Mouse (Mus musculus) lung, embryonic 14.5 days (tissue): ENCODE results near the gene Lin54. TPM values are rescaled to one million over a fixed set of nuclear protein-coding genes. Genes with fewer than 3 reads are reported as not detected.

Source experiments
- ATAC-seq: fragments of 200-750 bp; cut with Nextera tagmentation; 2 replicates; pipeline ENCODE4 v1.8.0; 2017; ENCODE audit warnings: mild to moderate bottlenecking, moderate TSS enrichment, moderate library complexity; ENCODE audit not compliant: insufficient read depth
- DNase-seq: peaks from one replicate; pipeline ENCODE4 v3.0.0-alpha.2; 2015
- H3K27ac ChIP-seq: fragments of 300-500 bp; sonication (generic); 2 replicates; pipeline ENCODE4 v1.5.1; 2014; ENCODE audit warnings: low read depth, mild to moderate bottlenecking, moderate library complexity
- H3K27me3 ChIP-seq: fragments of 300-500 bp; sonication (generic); 2 replicates; pipeline ENCODE4 v1.6.1; 2014; ENCODE audit warnings: low read length, control low read depth; ENCODE audit not compliant: insufficient read depth
- H3K36me3 ChIP-seq: fragments of 300-500 bp; sonication (generic); 2 replicates; pipeline ENCODE4 v1.6.1; 2014; ENCODE audit warnings: control low read depth; ENCODE audit not compliant: insufficient read depth
- H3K4me1 ChIP-seq: fragments of 300-500 bp; sonication (generic); 2 replicates; pipeline ENCODE4 v1.6.1; 2014; ENCODE audit warnings: antibody characterized with exemption, control low read depth; ENCODE audit not compliant: insufficient read depth
- H3K4me2 ChIP-seq: fragments of 300-500 bp; sonication (generic); 2 replicates; pipeline ENCODE4 v1.6.1; 2014; ENCODE audit warnings: mild to moderate bottlenecking
- H3K4me3 ChIP-seq: fragments of 300-500 bp; sonication (generic); 2 replicates; pipeline ENCODE4 v1.5.1; 2014; ENCODE audit warnings: low read depth, low read length
- H3K9ac ChIP-seq: fragments of 300-500 bp; sonication (generic); 2 replicates; pipeline ENCODE4 v1.6.1; 2014
- H3K9me3 ChIP-seq: fragments of 300-500 bp; sonication (generic); 2 replicates; pipeline ENCODE4 v1.6.1; 2016; ENCODE audit warnings: low read depth, low read length, control low read depth
- CTCF ChIP-seq: IDR thresholded peaks from 2 replicates; pipeline ENCODE4 v1.5.1; 2016; ENCODE audit warnings: antibody characterized with exemption, low read depth
- WGBS: fragments of 180-500 bp; shearing (Covaris S2); extraction: QIAGEN DNeasy Blood & Tissue Kit; methylation state at CpG from one replicate; pipeline ENCODE4 v1.1.7; 2014; 5-methylcytosine and 5-hydroxymethylcytosine counted together
- polyA plus RNA-seq: library from polyadenylated mRNA; unstranded; fragments of >200 nt; fragmentation: Nextera tagmentation; extraction: Ambion mirVana; gene quantifications from 2 replicates; pipeline ENCODE4 v1.2.1, GENCODE M21; 2014

Gene Lin54
- polyA plus RNA-seq, 1 experiment from 2014 or later, result 18.5 TPM

- H3K36me3 ChIP-seq, result peaks cover 47% of the 10 kb centered on the region
- TF ChIP-seq CTCF, result no peak
- H3K9me3 ChIP-seq, result no peaks in the 10 kb centered on the region
- no peak overlapping the region for H3K4me2 ChIP-seq
- no peak overlapping the region for H3K9ac ChIP-seq
- 59% methylated on average over 7 of the region's 7 CpGs for WGBS
- H3K27ac ChIP-seq, result no peak overlapping the region
- DNase-seq (peak; percentile 57), ATAC-seq (peak; percentile 63; the same call in 1 of the 2 replicates)
- no peak overlapping the region for H3K4me3 ChIP-seq
- no peaks in the 10 kb centered on the region for H3K27me3 ChIP-seq
- no peaks in the 10 kb centered on the region for H3K4me1 ChIP-seq
These were observed 25.7 kb upstream of the Lin54 start for GRCm38 (mm10) chr5:100526164-100526563.

DNA sequence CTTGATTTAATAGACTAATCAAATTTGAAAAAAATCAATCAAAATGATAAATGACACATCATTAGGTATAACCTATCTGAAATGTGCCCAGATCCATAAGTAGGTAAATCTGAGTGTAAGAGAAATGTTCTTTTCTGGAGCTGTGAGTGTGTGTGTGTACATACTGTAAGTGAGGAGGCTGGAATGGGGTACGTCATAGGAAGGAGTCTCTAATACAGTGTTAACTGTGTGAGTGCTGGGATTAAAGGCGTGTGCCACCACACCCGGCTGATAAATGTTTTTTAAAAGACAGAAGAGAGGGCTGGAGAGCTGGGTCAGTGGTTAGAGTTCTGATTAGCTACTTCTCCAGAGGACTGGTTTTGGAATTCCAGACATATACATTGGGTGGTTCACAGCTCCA is 25.2 kb upstream of the Lin54 start:
- H3K36me3 ChIP-seq, result peaks cover 42% of the 10 kb centered on the region
- no peaks in the 10 kb centered on the region for H3K4me1 ChIP-seq
- H3K4me2 ChIP-seq, result 0 out of 2 replicates have a peak overlapping the region, but pooled peaks have one; percentile 10
- peak overlapping the region; percentile 12; the same call in 1 of the 2 replicates for H3K27ac ChIP-seq
- H3K9ac ChIP-seq, result no peak overlapping the region
- no peak for DNase-seq
- no peaks in the 10 kb centered on the region for H3K9me3 ChIP-seq
- ATAC-seq, result peak; percentile 60; the same call in 1 of the 2 replicates
- 63% methylated on average over 3 of the region's 3 CpGs for WGBS
- H3K4me3 ChIP-seq, result no peak overlapping the region
- H3K27me3 ChIP-seq, result no peaks in the 10 kb centered on the region
- no peak for TF ChIP-seq CTCF

DNA sequence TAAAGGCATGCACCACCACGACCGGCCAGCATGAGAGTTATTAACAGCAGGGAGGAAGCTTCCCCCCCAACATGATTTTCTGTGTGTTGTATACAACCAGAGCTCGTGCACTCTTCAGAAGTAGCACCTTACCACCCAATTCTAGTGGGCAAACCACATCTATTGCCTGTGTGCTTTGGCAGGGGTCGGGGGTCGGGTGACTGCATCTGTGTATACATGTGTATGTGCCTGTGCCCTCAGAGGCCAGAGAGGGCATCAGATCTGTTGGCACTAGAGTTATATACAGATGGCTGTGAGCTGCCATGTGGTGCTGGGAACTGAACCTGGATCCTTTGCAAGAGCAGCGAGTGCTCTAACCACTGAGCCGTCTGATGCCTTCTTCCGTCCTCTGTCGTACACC is 24.5 kb upstream of the Lin54 start:
- no peak overlapping the region for H3K4me2 ChIP-seq
- no peak overlapping the region for H3K27ac ChIP-seq
- ATAC-seq (no peak), DNase-seq (no peak)
- no peak overlapping the region for H3K9ac ChIP-seq
- TF ChIP-seq CTCF, result no peak
- H3K4me3 ChIP-seq, result no peak overlapping the region
- no peaks in the 10 kb centered on the region for H3K27me3 ChIP-seq
- 0 out of 2 replicates have a peak, but pooled peaks cover 1% of the 10 kb centered on the region for H3K4me1 ChIP-seq
- H3K9me3 ChIP-seq, result no peaks in the 10 kb centered on the region
- H3K36me3 ChIP-seq, result peaks cover 35% of the 10 kb centered on the region
- 86% methylated on average over 9 of the region's 9 CpGs for WGBS

DNA sequence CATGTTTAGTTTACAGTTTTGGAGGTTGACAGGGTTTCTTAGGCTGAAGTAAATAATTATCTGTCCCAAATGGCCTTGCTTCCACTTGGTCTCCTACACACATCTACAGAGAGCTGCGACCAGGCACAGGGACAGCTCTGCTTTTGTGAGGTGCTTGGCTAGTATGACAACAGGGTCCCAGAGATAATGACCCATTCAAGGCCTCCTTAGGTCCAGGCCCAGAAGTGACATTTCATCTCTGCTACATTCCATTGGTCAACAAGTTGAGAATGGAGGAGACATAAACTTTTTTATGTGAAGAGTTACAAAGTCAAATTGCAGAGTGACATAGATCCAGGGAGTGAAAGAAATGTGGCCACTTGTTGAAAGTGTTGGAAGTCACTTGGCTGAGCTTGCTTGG is 22.9 kb upstream of the Lin54 start:
- TF ChIP-seq CTCF, result no peak
- no peak for ATAC-seq
- 86% methylated on average over 1 of the region's 1 CpGs for WGBS

DNA sequence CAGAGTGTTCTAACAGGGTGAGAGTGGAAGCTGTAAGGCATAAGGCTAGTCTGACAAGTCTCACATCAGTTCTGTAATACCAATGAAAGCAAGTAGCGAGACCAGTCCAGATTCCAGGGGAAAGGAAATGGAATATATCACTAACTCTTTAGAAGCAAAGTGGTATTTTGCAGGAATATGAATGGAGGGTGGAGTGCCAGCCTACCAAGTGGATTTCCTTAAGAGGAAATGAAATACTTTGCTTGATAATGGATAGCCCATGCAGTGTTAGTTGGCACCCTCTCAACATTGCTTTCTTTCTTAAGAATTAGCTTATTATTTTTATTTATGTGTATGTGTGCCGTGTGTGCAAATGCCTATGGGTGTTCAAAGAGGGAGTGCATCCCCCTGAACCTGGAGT is 19.8 kb upstream of the Lin54 start:
- 84% methylated on average over 2 of the region's 2 CpGs for WGBS
- Histone ChIP-seq H3K9ac (no peak overlapping the region), H3K9me3 (no peaks in the 10 kb centered on the region), H3K27ac (no peak overlapping the region), H3K4me1 (peaks cover 13% of the 10 kb centered on the region), H3K36me3 (peaks cover 18% of the 10 kb centered on the region; the same call in 1 of the 2 replicates), H3K27me3 (no peaks in the 10 kb centered on the region), H3K4me2 (peak overlapping the region; percentile 89), H3K4me3 (no peak overlapping the region; the same call in 1 of the 2 replicates)
- ATAC-seq (no peak), DNase-seq (no peak)
- no peak for TF ChIP-seq CTCF

More for the DNA sequence above, 22.9 kb upstream of the Lin54 start:
- peaks cover 8% of the 10 kb centered on the region; the same call in 1 of the 2 replicates for H3K4me1 ChIP-seq
- peaks cover 22% of the 10 kb centered on the region; the same call in 1 of the 2 replicates for H3K36me3 ChIP-seq
- H3K9me3 ChIP-seq, result no peaks in the 10 kb centered on the region
- H3K4me2 ChIP-seq, result no peak overlapping the region
- no peak overlapping the region for H3K9ac ChIP-seq
- no peak overlapping the region for H3K27ac ChIP-seq
- no peak overlapping the region for H3K4me3 ChIP-seq
- DNase-seq, result no peak
- H3K27me3 ChIP-seq, result no peaks in the 10 kb centered on the region

DNA sequence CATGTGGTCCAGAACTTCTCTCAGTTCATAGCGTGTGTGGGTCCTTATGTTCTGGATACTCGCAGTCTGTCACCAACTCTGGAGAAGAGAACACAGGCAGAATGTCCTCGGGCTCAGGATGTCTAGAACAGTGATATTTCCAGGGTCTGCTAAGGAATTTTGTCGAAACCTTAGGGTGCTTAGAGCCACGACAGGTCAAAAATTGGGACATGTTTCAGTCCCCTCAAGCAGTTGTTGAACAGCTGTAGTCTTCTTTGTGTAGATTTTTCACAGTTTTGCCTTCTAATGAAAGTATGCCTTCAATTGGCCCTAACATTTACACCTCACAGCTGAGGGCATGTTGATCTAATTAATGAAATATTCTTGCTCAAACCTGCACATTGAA is 18.6 kb upstream of the Lin54 start:
- WGBS, result 5% methylated on average over 5 of the region's 5 CpGs
- peak overlapping the region; percentile 85 for H3K4me3 ChIP-seq
- ATAC-seq (no peak), DNase-seq (no peak)
- H3K36me3 ChIP-seq, result peaks cover 11% of the 10 kb centered on the region; the same call in 1 of the 2 replicates
- peak overlapping the region; percentile 88 for H3K9ac ChIP-seq
- TF ChIP-seq CTCF, result no peak
- no peak overlapping the region for H3K27ac ChIP-seq
- peak overlapping the region; percentile 89 for H3K4me2 ChIP-seq
- H3K9me3 ChIP-seq, result no peaks in the 10 kb centered on the region
- no peaks in the 10 kb centered on the region for H3K27me3 ChIP-seq
- peaks cover 13% of the 10 kb centered on the region for H3K4me1 ChIP-seq

GRCm38 (mm10) chr5:100518049-100519026 is 17.9 kb upstream of the Lin54 start, which contains the start of gene Cops4:
Gene Cops4 (plus strand): TSS chr5:100518309.
- peak within 1 kb of the TSS; percentile 80 for H3K27ac ChIP-seq
- WGBS, result 0% methylated on average over 64 of the region's 64 CpGs
- H3K4me1 ChIP-seq, result peaks cover 13% of the 10 kb centered on the region
- H3K36me3 ChIP-seq, result peaks cover 10% of the 10 kb centered on the region; the same call in 1 of the 2 replicates
- H3K4me2 ChIP-seq, result peak within 1 kb of the TSS; percentile 89
- ATAC-seq (peak; percentile 100), DNase-seq (peak; percentile 100)
- H3K9me3 ChIP-seq, result no peaks in the 10 kb centered on the region
- no peaks in the 10 kb centered on the region for H3K27me3 ChIP-seq
- peak within 1 kb of the TSS; percentile 88 for H3K9ac ChIP-seq
- TF ChIP-seq CTCF, result peak; percentile 29; the same call in 1 of the 2 replicates
- peak within 1 kb of the TSS; percentile 85 for H3K4me3 ChIP-seq
